Mouse (Mus musculus) spleen, adult 2 months (tissue): Measurements from ENCODE around the gene Sftpa1.

Source experiments
- CTCF ChIP-seq: fragments of 200-500 bp; IDR thresholded peaks from 2 replicates; pipeline ENCODE4 v1.5.1; 2011; ENCODE audit warnings: mild to moderate bottlenecking, inconsistent platforms; ENCODE audit not compliant: insufficient read depth, insufficient read length, insufficient replicate concordance; ENCODE audit errors: extremely low read depth
- POLR2A ChIP-seq: fragments of 200-500 bp; IDR thresholded peaks from 2 replicates; pipeline ENCODE4 v1.6.1; 2011; ENCODE audit warnings: low read depth, low read length, inconsistent platforms

GRCm38 (mm10) chr14:41160076-41160475 is 28.5 kb downstream of the Sftpa1 start:
- TF ChIP-seq CTCF (no peak), POLR2A (no peak)
